Mouse (Mus musculus) urinary bladder, postnatal 36 days (tissue): Measurements from ENCODE around the gene Ap1b1.

Experiments
- DNase-seq, 2 experiments: peaks; one replicate each; pipeline ENCODE4 v3.0.0; 2022; ENCODE audit warnings: low spot score in 2 of 2, mixed read lengths in 1 of 2

Ap1b1 gene

GRCm38 (mm10) chr11:4984249-4984648 lies 2.4 kb upstream of the Ap1b1 start:
- no peak for DNase-seq

DNA sequence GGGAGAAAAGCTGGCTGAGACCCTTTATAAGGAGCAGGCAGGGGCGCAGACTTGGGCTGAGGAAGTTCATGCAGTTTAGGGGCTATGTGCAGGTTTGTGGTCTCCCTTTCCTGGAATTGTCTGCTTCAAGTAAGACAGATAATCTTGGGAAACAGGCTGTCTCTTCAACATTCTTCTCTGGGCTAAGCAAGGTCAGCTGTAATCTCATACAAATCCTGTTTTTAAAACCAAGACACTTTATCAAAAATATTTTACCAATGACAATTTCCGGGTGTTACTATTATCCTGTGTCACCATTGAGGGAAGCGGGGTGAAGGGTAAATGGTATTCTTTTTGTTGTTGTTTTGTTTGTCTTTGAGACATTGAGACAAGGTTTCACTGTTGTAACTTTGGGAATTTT lies 1.8 kb upstream of the Ap1b1 start:
- no peak for DNase-seq

GRCm38 (mm10) chr11:4987487-4987852 lies 846 bp downstream of the Ap1b1 start:
- no peak for DNase-seq

GRCm38 (mm10) chr11:4989187-4989586 lies 2.6 kb downstream of the Ap1b1 start:
- no peak for DNase-seq

GRCm38 (mm10) chr11:4992471-4992870 lies 5.8 kb downstream of the Ap1b1 start:
- no peak for DNase-seq

DNA sequence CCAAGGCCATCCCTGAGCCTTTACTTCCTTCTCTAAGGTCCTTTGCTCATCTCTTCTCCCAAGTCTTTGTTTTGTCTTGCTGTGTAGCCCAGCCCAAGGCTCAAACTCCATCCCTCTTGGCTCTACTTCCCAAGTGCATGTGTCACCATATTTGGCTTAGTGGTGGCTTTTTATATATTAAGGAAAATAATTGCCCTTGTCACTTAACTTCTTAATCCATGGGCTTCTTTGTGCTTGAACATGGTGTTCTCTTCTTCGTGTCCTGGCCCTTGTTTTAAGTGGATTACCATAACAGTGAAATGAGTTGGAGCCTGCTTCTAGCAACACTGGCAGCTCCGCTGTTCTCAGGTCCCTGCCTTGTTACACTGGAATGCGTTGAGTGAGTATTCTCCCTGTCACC lies 9.1 kb downstream of the Ap1b1 start:
- DNase-seq, result no peak

DNA sequence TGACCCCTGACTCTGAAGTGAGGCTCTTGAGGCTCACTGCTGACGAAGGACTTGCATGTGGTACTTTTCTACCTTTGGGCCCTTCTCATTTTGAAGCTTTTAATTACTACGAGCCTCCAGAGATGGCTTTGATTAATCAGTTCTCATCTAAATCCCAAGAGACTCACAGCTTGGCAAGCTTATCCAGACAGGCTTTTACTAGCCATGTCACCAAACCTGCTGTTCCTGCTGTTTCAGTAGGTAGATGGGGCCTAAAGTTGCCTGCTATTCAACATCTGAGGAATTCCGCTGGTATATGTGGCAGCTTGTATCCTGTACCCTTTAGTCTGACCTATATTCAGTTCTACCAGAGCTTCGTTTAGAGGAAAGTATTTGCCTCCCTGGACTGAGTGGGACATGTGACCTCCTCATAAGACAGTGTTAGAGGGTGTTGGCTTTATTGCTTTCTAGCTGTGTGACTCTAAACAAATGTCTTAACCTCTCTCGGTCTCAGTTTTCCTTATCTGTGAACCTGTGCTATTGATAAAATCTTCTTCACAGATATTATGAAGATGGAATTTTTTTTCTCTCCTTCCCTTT lies 10.1 kb downstream of the Ap1b1 start:
- DNase-seq, result no peak

DNA sequence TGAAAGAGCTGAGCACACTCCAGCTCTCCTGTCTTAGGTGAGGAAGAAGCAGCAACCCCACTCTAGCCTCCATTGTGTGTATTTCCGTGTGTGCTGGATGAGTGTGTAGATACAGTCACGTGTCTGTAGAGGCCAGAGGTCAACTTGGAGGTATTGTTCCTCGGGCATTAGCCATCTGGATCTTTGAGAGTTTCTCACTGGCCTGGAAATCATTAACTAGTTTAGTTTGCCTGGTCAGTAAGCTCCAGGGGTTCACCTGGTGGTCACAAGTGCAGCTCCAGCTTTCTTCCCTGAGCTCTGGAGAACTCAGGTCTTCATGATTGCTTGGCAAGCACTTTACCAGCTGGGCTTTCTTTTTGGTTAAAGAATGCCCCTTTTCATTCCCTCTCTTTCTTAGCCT lies 11.7 kb downstream of the Ap1b1 start:
- DNase-seq, result no peak

- DNase-seq, result no peak
Observed at GRCm38 (mm10) chr11:4998762-4999161, 12.1 kb downstream of the Ap1b1 start.

GRCm38 (mm10) chr11:5000241-5000640 lies 13.6 kb downstream of the Ap1b1 start:
- no peak for DNase-seq

GRCm38 (mm10) chr11:5002826-5003225 lies 16.2 kb downstream of the Ap1b1 start:
- no peak for DNase-seq

DNA sequence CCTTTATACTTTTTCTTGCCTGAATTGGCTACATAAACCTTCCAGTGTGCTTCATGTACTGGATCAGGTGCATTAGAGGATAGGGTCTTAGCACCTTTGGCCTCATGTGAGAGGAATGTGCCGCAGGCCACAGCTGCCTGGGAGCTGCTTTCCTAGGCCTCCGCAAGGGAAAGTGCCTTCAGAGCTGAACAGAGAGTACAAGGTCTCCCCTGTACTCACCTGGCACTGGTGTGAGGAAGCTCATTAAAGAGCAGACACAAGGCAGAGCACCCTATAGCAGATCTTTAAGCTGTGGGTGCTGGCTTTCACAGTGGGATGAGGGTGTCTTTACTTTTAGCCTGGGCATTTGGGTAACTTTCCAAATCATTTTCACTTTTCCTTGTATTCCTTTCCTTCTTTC lies 18.9 kb downstream of the Ap1b1 start:
- no peak for DNase-seq

DNA sequence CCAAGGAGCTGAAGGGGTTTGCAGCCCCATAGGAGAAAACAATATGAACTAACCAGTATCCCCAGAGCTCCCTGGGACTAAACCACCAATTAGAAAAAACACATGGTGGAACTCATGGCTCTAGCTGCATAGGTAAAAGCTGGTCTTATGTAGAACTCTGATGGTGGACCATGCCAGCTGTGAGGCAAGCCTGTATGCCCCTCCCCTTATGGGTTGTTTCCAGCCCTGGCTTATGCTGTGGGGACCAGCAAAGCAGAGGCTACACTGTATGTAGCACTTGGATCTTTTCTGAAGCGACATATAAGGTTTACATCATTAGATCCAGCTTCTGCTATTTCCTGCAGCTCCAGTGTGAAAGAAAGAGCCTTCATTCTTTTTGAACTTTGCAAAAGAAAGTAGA lies 20.6 kb downstream of the Ap1b1 start:
- no peak for DNase-seq

DNA sequence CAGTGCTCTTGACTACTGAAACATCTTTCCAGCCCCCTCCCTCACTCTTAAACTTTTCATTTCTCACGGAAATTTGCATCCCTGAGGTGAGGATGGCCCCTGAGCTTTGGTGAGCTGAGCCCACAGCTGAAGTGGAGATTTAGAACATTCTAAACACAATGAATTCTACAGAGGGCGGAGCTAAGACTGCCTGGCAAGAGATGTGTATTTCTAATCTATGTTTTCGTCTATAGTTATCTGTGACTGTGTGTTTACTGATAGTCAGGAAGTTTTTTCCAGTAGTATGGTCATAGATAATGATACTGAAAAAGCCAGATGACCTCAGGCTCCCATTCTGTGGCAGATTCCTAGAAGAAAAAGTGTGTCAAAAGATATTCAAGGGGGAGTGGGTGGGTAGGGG lies 22.2 kb downstream of the Ap1b1 start:
- DNase-seq, result no peak

DNA sequence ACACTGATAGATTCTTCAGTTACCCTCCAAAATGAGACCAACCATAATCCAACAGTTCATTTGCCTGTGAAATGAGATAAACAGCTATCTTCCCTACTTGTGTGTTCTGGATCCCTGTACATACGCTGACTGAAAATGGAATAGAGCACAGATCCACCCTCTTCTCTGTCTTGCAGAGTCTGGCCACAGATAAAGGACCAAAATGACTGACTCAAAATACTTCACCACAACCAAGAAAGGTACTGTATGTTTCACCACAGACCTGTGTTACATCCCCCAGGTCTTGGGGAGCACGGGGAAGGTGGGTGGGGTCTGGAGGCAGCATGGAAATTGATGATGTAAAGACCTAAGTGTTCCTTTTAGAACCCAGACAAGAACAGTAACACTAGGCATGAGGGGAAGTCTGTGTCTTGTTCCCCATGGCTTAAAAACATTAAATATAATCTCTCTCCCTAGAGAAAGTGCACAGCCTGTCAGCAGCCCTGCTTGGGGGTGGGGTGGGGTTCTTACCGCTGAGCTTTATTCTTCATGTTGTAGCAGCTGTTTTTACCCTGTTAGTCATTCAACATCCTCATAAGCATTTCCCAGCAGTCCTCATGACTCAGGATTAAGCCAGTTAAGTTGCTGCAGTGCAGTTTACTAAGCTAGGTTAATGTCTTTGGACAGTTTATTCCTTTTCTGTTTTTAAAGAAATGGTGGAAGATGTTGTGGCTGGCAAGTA lies 22.9 kb downstream of the Ap1b1 start:
- DNase-seq, result peak in 1 of 2 experiments; percentile 11

GRCm38 (mm10) chr11:5010205-5010604 lies 23.6 kb downstream of the Ap1b1 start:
- DNase-seq, result no peak

- no peak for DNase-seq
Observed at GRCm38 (mm10) chr11:5011480-5011879, 24.9 kb downstream of the Ap1b1 start.

- no peak for DNase-seq
Observed at GRCm38 (mm10) chr11:5012213-5012715, 25.6 kb downstream of the Ap1b1 start.

- DNase-seq, result peak; percentile 61 to 71
Observed at GRCm38 (mm10) chr11:5015720-5016119, 29.1 kb downstream of the Ap1b1 start.

- DNase-seq, result no peak
Observed at GRCm38 (mm10) chr11:5016286-5016685, 29.7 kb downstream of the Ap1b1 start.

DNA sequence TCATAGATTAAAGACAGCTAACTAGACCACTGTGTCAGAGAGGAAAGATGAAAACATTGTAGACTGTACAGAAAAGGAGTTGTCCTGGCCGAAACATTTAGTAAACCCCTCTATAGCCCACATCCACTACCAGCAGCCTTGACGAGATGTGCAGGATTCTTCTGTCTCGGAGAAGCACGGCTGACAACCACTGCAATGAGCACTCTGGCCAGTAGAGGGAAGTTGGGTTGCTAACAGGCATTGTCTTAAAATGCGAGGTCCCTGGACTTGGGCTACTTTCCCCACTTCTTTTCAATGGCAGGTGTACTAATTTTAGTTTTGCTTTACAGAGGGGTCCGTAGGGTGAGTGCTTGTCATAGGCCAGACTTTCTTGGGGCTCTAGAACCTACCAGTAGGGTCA lies 30.9 kb downstream of the Ap1b1 start:
- no peak for DNase-seq

DNA sequence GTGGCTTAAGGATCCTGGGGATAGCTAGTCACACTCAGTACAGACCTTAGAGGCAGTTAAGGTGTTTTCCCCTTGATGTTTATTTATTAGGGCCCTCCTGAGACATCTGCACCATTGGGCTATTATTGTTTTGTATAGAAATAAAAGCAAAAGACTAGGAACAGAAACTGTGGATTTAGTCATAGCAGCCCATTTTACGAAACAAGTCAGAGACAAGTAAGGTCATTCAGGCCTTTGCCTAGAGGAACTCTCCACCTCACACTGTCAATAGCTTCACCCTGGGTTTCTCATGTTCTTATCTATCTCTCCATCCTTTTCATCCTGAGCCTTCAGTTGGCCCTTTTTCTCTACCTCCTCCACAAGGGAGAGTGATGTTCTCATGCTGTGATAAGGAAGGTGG lies 38.5 kb downstream of the Ap1b1 start:
- no peak for DNase-seq

DNA sequence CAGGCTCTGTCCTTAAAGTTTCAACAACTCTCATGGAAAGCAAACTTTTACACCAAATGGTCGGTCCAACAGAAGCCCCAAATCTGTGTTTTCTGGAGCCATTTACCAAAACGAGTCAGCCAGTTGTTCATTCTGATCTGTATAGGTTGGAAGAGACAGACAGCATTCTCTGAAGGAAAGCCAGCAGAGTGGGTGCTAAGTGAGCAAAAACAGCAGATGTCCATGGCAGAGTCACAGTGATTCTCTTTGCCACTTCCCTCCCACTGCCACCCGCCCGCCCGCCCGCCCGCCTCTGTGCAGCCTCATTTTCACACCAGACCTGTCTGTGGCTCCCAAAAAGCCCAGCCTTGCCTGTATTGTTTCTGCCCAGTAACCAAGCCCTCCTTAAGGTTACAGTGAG lies 41.6 kb downstream of the Ap1b1 start:
- no peak for DNase-seq

GRCm38 (mm10) chr11:5032706-5033105 lies 46.1 kb downstream of the Ap1b1 start:
- no peak for DNase-seq
